Mouse (Mus musculus): Measurements from ENCODE around the gene Taldo1. TPM values are rescaled to one million over a fixed set of nuclear protein-coding genes. Genes with fewer than 3 reads are reported as not detected.

Taldo1 gene
- polyA plus RNA-seq, 1 experiment: not detected

GRCm38 (mm10) chr7:141447110-141447991, 55.4 kb downstream of the Taldo1 start, which contains the start of gene Rplp2:
Rplp2 (plus strand) TSS chr7:141447370.
- Histone ChIP-seq H3K4me1 (ENCODE audit: control insufficient read depth, insufficient read depth, low read length) (peaks cover 8% of the 10 kb centered on the region), H3K27ac (ENCODE audit: insufficient read depth, low read depth, low read length) (peak within 1 kb of the TSS; percentile 100), H3K4me3 (ENCODE audit: insufficient read depth, low read depth, low read length) (peak within 1 kb of the TSS; percentile 81)
- TF ChIP-seq POLR2A (IDR thresholded peaks at IDR 0.05; ENCODE audit: insufficient read depth, low read depth, low read length) (peak; percentile 88), CTCF (IDR thresholded peaks at IDR 0.05; ENCODE audit: insufficient read depth, low read depth, low read length) (no peak)
- under 1% methylated on average over 63 of the region's 63 CpGs for WGBS

GRCm38 (mm10) chr7:141451928-141452327, 59.9 kb downstream of the Taldo1 start:
- TF ChIP-seq POLR2A (IDR thresholded peaks at IDR 0.05; ENCODE audit: insufficient read depth, low read depth, low read length): no peak
- no peak for TF ChIP-seq CTCF (IDR thresholded peaks at IDR 0.05; ENCODE audit: insufficient read depth, low read depth, low read length)

More at GRCm38 (mm10) chr7:141451928-141452327, 59.9 kb downstream of the Taldo1 start:
- peaks cover 23% of the 10 kb centered on the region for H3K4me1 ChIP-seq (ENCODE audit: control insufficient read depth, insufficient read depth, low read length)
- H3K4me3 ChIP-seq (ENCODE audit: insufficient read depth, low read depth, low read length): no peak overlapping the region
- H3K27ac ChIP-seq (ENCODE audit: insufficient read depth, low read depth, low read length): no peak overlapping the region

Other genes with a start within 250 kb of the Taldo1 start
- gene Rnh1, start 219.3 kb upstream of the Taldo1 start, polyA plus RNA-seq (2012; ENCODE audit: insufficient read depth, insufficient read length, low replicate concordance, missing spikeins): not detected in 2 replicates
- not detected in 2 replicates for gene Hras, start 198.2 kb upstream of the Taldo1 start, polyA plus RNA-seq (2012; ENCODE audit: insufficient read depth, insufficient read length, low replicate concordance, missing spikeins)
- gene Lrrc56, start 198.0 kb upstream of the Taldo1 start, polyA plus RNA-seq (2012; ENCODE audit: insufficient read depth, insufficient read length, low replicate concordance, missing spikeins): not detected in 2 replicates
- gene Lmntd2, start 178.1 kb upstream of the Taldo1 start, polyA plus RNA-seq (2012; ENCODE audit: insufficient read depth, insufficient read length, low replicate concordance, missing spikeins): not detected in 2 replicates
- not detected in 2 replicates for gene Rassf7, start 176.3 kb upstream of the Taldo1 start, polyA plus RNA-seq (2012; ENCODE audit: insufficient read depth, insufficient read length, low replicate concordance, missing spikeins)
- gene Phrf1, start 163.4 kb upstream of the Taldo1 start, polyA plus RNA-seq (2012; ENCODE audit: insufficient read depth, insufficient read length, low replicate concordance, missing spikeins): not detected in 2 replicates
- not detected in 2 replicates for gene Irf7, start 125.7 kb upstream of the Taldo1 start, polyA plus RNA-seq (2012; ENCODE audit: insufficient read depth, insufficient read length, low replicate concordance, missing spikeins)
- not detected in 2 replicates for gene Cdhr5, start 115.4 kb upstream of the Taldo1 start, polyA plus RNA-seq (2012; ENCODE audit: insufficient read depth, insufficient read length, low replicate concordance, missing spikeins)
- gene Sct, start 113.1 kb upstream of the Taldo1 start, polyA plus RNA-seq (2012; ENCODE audit: insufficient read depth, insufficient read length, low replicate concordance, missing spikeins): not detected in 2 replicates
- gene Drd4, start 100.2 kb upstream of the Taldo1 start, polyA plus RNA-seq (2012; ENCODE audit: insufficient read depth, insufficient read length, low replicate concordance, missing spikeins): not detected in 2 replicates
- not detected in 2 replicates for gene Deaf1, start 64.5 kb upstream of the Taldo1 start, polyA plus RNA-seq (2012; ENCODE audit: insufficient read depth, insufficient read length, low replicate concordance, missing spikeins)
- gene Tmem80, start 64.5 kb upstream of the Taldo1 start, polyA plus RNA-seq (2012; ENCODE audit: insufficient read depth, insufficient read length, low replicate concordance, missing spikeins): not detected in 2 replicates
- gene Eps8l2, start 53.3 kb upstream of the Taldo1 start, polyA plus RNA-seq (2012; ENCODE audit: insufficient read depth, insufficient read length, low replicate concordance, missing spikeins): not detected in 2 replicates
- gene Gatd1, start 21.9 kb downstream of the Taldo1 start, polyA plus RNA-seq (2012; ENCODE audit: insufficient read depth, insufficient read length, low replicate concordance, missing spikeins): not detected in 2 replicates
- 518 TPM in 1 of 2 replicates, not detected in the other for gene Cend1, start 37.3 kb downstream of the Taldo1 start, polyA plus RNA-seq (2012; ENCODE audit: insufficient read depth, insufficient read length, low replicate concordance, missing spikeins)
- not detected in 2 replicates for gene Slc25a22, start 45.7 kb downstream of the Taldo1 start, polyA plus RNA-seq (2012; ENCODE audit: insufficient read depth, insufficient read length, low replicate concordance, missing spikeins)
- gene Pidd1, start 51.8 kb downstream of the Taldo1 start, polyA plus RNA-seq (2012; ENCODE audit: insufficient read depth, insufficient read length, low replicate concordance, missing spikeins): not detected in 2 replicates
- 977 TPM in 1 of 2 replicates, not detected in the other for gene Rplp2, start 55.2 kb downstream of the Taldo1 start, polyA plus RNA-seq (2012; ENCODE audit: insufficient read depth, insufficient read length, low replicate concordance, missing spikeins)
- gene Pnpla2, start 63.0 kb downstream of the Taldo1 start, polyA plus RNA-seq (2012; ENCODE audit: insufficient read depth, insufficient read length, low replicate concordance, missing spikeins): not detected in 2 replicates
- not detected in 2 replicates for gene Cracr2b, start 68.9 kb downstream of the Taldo1 start, polyA plus RNA-seq (2012; ENCODE audit: insufficient read depth, insufficient read length, low replicate concordance, missing spikeins)
- gene Cd151, start 75.2 kb downstream of the Taldo1 start, polyA plus RNA-seq (2012; ENCODE audit: insufficient read depth, insufficient read length, low replicate concordance, missing spikeins): not detected in 2 replicates
- gene Polr2l, start 82.9 kb downstream of the Taldo1 start, polyA plus RNA-seq (2012; ENCODE audit: insufficient read depth, insufficient read length, low replicate concordance, missing spikeins): not detected in 2 replicates
- not detected in 2 replicates for gene Tspan4, start 83.0 kb downstream of the Taldo1 start, polyA plus RNA-seq (2012; ENCODE audit: insufficient read depth, insufficient read length, low replicate concordance, missing spikeins)
- gene Chid1, start 147.7 kb downstream of the Taldo1 start, polyA plus RNA-seq (2012; ENCODE audit: insufficient read depth, insufficient read length, low replicate concordance, missing spikeins): not detected in 2 replicates
- gene Ap2a2, start 170.0 kb downstream of the Taldo1 start, polyA plus RNA-seq (2012; ENCODE audit: insufficient read depth, insufficient read length, low replicate concordance, missing spikeins): not detected in 2 replicates